Mouse (Mus musculus) neural tube, embryonic 11.5 days (tissue): ENCODE results near the gene Tapt1. TPM values are rescaled to one million over a fixed set of nuclear protein-coding genes. Genes with fewer than 3 reads are reported as not detected.
"Not testable (repeated sequence)": the region's sequence is repeated elsewhere in the genome, so short reads cannot be mapped to it uniquely, and the experiment has no call there.

ENCODE experiments used
- ATAC-seq: fragments of 200-750 bp; cut with Nextera tagmentation; 2 replicates; pipeline ENCODE4 v1.8.0; 2017; ENCODE audit warnings: moderate number of reproducible peaks, mild to moderate bottlenecking, moderate TSS enrichment, moderate library complexity; ENCODE audit not compliant: insufficient read depth, low FRiP score, low TSS enrichment
- DNase-seq: peaks from one replicate; pipeline ENCODE4 v3.0.0-alpha.2; 2015; ENCODE audit warnings: low spot score
- H3K27ac ChIP-seq: fragments of 300-500 bp; sonication (generic); 2 replicates; pipeline ENCODE4 v1.5.1; 2014; ENCODE audit warnings: low read depth, mild to moderate bottlenecking, low read length
- H3K27me3 ChIP-seq: fragments of 300-500 bp; sonication (generic); 2 replicates; pipeline ENCODE4 v1.6.1; 2014; ENCODE audit warnings: mild to moderate bottlenecking, low read length, mixed read lengths; ENCODE audit not compliant: control insufficient read depth, insufficient read depth
- H3K36me3 ChIP-seq: fragments of 300-500 bp; sonication (generic); 2 replicates; pipeline ENCODE4 v1.6.1; 2014; ENCODE audit warnings: mild to moderate bottlenecking, low read length, moderate library complexity, mixed read lengths; ENCODE audit not compliant: control insufficient read depth, insufficient read depth
- H3K4me1 ChIP-seq: fragments of 300-500 bp; sonication (generic); 2 replicates; pipeline ENCODE4 v1.6.1; 2014; ENCODE audit warnings: low read length, mixed read lengths; ENCODE audit not compliant: control insufficient read depth, insufficient read depth
- H3K4me2 ChIP-seq: fragments of 300-500 bp; sonication (generic); 2 replicates; pipeline ENCODE4 v1.6.1; 2014; ENCODE audit warnings: low read depth, mild to moderate bottlenecking, moderate library complexity
- H3K4me3 ChIP-seq: fragments of 300-500 bp; sonication (generic); 2 replicates; pipeline ENCODE4 v1.5.1; 2014; ENCODE audit warnings: low read depth, low read length
- H3K9ac ChIP-seq: fragments of 300-500 bp; sonication (generic); 2 replicates; pipeline ENCODE4 v1.6.1; 2014; ENCODE audit warnings: mild to moderate bottlenecking, low read length
- H3K9me3 ChIP-seq: fragments of 300-500 bp; sonication (generic); 2 replicates; pipeline ENCODE4 v1.6.1; 2016; ENCODE audit warnings: low read length; ENCODE audit not compliant: control insufficient read depth
- WGBS: fragments of 180-500 bp; shearing (Covaris S2); extraction: QIAGEN DNeasy Blood & Tissue Kit; methylation state at CpG from one replicate; pipeline ENCODE4 v1.1.7; 2014; 5-methylcytosine and 5-hydroxymethylcytosine counted together
- polyA plus RNA-seq: library from polyadenylated mRNA; unstranded; fragments of >200 nt; fragmentation: Nextera tagmentation; extraction: Ambion mirVana; gene quantifications from 2 replicates; pipeline ENCODE4 v1.2.1, GENCODE M21; 2014

The Tapt1 gene
- polyA plus RNA-seq, result 31.2 and 35.0 TPM in 2 replicates

DNA sequence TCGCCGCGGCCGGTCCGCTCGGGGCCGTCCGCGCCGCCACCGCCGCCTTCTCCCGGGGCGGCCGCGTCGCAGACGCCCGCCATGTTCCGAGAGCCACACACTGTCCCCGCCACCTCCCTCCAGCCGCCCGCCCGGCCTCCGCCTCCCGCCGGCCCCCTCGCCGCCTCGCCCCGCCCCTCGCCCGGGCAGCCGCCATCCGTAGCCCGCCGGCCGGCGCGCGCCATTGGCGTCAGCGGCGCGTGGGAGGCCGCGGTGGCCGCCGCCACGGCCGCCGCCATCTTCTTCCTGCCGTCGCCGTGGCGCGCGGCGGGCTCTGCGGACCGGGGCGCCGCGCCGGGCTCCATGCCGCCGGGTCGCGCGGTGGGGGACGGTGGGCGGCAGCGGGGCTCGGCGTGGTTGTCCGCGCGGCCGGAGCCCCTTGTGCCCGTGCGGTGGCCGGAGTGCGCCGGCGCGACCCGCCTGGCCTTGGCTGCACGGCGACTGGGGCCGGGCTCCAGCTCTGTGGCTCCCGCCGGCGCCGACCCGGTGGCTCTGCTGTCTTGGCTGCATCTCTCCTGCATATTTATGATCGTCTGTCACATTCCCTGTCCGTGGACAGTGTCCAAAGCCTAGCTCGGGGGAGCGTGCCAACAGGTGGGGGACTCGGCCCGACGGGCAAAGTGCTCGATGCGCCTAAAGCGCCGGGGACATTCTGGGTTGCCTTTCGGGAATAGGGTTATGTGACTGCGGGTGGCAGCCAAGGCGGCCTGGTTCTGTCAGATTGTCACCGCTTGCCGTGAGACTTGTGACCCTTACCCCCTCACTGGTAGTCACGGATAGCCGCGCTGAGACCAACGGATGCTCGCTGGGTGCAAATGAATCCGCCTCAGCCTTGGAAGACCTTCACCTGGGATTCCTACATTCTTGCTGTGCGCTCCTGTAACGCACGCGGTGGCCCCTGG is at the start of gene Tapt1:
Gene Tapt1 (minus strand): TSS at position 106 of the 941 bp plus-strand sequence.
- H3K4me1 ChIP-seq, result peaks cover 13% of the 10 kb centered on the region; the same call in 1 of the 2 replicates
- peak within 1 kb of the TSS; percentile 94 for H3K4me3 ChIP-seq
- peak; percentile 88 for DNase-seq
- H3K27me3 ChIP-seq, result no peaks in the 10 kb centered on the region
- H3K36me3 ChIP-seq, result no peaks in the 10 kb centered on the region
- WGBS, result under 1% methylated on average over 49 of the region's 121 CpGs
- H3K9me3 ChIP-seq, result no peaks in the 10 kb centered on the region
- H3K27ac ChIP-seq, result peak within 1 kb of the TSS; percentile 87
- ATAC-seq, result peak; percentile 96
- peak within 1 kb of the TSS; percentile 74 for H3K4me2 ChIP-seq
- H3K9ac ChIP-seq, result peak within 1 kb of the TSS; percentile 94

DNA sequence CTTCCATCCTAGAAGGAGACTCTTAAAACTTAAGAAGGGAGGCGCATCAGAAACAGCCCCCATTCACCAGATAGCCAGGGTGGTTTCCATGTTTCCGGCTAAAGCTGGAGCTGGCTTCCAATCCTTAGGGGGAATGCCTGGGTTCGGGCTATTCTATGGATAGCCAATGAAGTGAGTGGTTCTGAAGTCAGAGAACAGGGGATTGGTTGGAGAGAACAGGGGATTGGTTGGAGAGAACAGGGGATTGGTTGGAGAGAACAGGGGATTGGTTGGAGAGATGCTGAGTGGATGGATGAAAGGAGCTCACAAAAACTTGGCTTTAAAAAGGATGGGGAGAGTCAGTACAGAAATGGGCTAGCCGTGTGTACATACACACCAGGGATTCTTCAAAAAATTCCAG is 45.1 kb upstream of the Tapt1 start:
- H3K36me3 ChIP-seq, result no peaks in the 10 kb centered on the region
- H3K9ac ChIP-seq, result no peak overlapping the region
- DNase-seq (no peak), ATAC-seq (no peak)
- H3K4me3 ChIP-seq, result no peak overlapping the region
- no peaks in the 10 kb centered on the region for H3K9me3 ChIP-seq
- 86% methylated on average over 4 of the region's 4 CpGs for WGBS
- H3K4me2 ChIP-seq, result no peak overlapping the region
- no peaks in the 10 kb centered on the region for H3K4me1 ChIP-seq
- no peaks in the 10 kb centered on the region for H3K27me3 ChIP-seq
- no peak overlapping the region for H3K27ac ChIP-seq

- H3K27me3 ChIP-seq, DNase-seq, H3K36me3 ChIP-seq, H3K9ac ChIP-seq, H3K27ac ChIP-seq, H3K9me3 ChIP-seq, H3K4me3 ChIP-seq, H3K4me2 ChIP-seq, H3K4me1 ChIP-seq, ATAC-seq: not testable (repeated sequence)
- WGBS, result 65% methylated on average over 2 of the region's 3 CpGs
Observed at GRCm38 (mm10) chr5:44268524-44268923, 42.1 kb upstream of the Tapt1 start.

DNA sequence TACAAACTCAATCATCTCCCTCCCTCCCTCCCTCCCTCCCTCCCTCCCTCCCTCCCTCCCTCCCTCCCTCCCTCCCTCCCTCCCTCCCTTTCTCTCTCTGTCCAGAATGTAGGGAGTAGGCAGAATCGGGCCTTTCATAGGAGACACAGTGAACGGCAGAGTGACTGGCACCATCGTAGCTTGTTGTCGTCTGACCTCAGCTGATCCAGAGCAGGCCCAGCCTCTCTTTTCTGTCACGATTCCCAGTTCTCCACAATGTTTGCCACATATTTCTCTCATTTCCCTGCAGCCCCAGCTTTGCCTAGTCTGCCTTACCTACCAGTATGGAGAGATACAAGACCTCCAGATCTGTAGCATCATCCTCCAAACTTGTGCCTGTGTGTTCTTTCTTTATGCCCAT is 35.3 kb upstream of the Tapt1 start:
- Histone ChIP-seq H3K9ac (no peak overlapping the region), H3K4me3 (no peak overlapping the region), H3K4me1 (no peaks in the 10 kb centered on the region), H3K27ac (no peak overlapping the region), H3K4me2 (no peak overlapping the region), H3K9me3 (no peaks in the 10 kb centered on the region), H3K36me3 (no peaks in the 10 kb centered on the region), H3K27me3 (no peaks in the 10 kb centered on the region)
- DNase-seq, result no peak
- WGBS, result 66% methylated on average over 4 of the region's 5 CpGs
- no peak for ATAC-seq

- Histone ChIP-seq H3K27ac (no peak overlapping the region), H3K4me1 (no peaks in the 10 kb centered on the region), H3K4me3 (no peak overlapping the region), H3K9me3 (no peaks in the 10 kb centered on the region), H3K4me2 (no peak overlapping the region), H3K36me3 (no peaks in the 10 kb centered on the region), H3K9ac (no peak overlapping the region), H3K27me3 (no peaks in the 10 kb centered on the region)
- ATAC-seq (no peak), DNase-seq (no peak)
- WGBS, result 87% methylated on average over 3 of the region's 3 CpGs
Observed at GRCm38 (mm10) chr5:44261172-44261571, 34.7 kb upstream of the Tapt1 start.

GRCm38 (mm10) chr5:44259678-44260077 is 33.3 kb upstream of the Tapt1 start:
- DNase-seq, result no peak
- no peak overlapping the region for H3K4me2 ChIP-seq
- no peaks in the 10 kb centered on the region for H3K36me3 ChIP-seq
- no peak overlapping the region for H3K9ac ChIP-seq
- H3K9me3 ChIP-seq, result no peaks in the 10 kb centered on the region
- no peak overlapping the region for H3K27ac ChIP-seq
- no peak overlapping the region for H3K4me3 ChIP-seq
- no peaks in the 10 kb centered on the region for H3K27me3 ChIP-seq
- ATAC-seq, result no peak
- 80% methylated on average over 3 of the region's 3 CpGs for WGBS
- no peaks in the 10 kb centered on the region for H3K4me1 ChIP-seq

DNA sequence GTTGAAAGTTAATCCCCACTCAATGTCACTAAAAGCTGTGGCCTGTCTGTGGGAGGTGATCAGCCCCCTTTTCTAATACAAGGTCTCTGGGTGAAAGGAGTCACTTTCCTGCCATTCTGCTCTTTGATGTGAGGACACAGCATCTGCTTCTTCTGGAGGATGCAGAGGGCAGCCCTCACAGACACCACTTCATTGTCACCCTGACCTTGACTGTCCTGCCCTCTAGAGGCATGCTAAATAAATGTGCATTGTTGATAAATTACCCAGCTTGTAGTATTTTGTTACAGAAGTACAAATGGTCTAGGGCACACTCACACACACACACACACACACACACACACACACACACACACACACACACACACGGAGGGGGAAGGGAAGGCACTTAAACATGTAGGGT is 31.7 kb upstream of the Tapt1 start:
- Histone ChIP-seq H3K27ac (no peak overlapping the region), H3K4me3 (no peak overlapping the region), H3K9ac (no peak overlapping the region), H3K4me1 (no peaks in the 10 kb centered on the region), H3K9me3 (no peaks in the 10 kb centered on the region), H3K36me3 (no peaks in the 10 kb centered on the region), H3K27me3 (no peaks in the 10 kb centered on the region), H3K4me2 (no peak overlapping the region)
- DNase-seq, result no peak
- WGBS, result 79% methylated on average over 1 of the region's 1 CpGs
- no peak for ATAC-seq

DNA sequence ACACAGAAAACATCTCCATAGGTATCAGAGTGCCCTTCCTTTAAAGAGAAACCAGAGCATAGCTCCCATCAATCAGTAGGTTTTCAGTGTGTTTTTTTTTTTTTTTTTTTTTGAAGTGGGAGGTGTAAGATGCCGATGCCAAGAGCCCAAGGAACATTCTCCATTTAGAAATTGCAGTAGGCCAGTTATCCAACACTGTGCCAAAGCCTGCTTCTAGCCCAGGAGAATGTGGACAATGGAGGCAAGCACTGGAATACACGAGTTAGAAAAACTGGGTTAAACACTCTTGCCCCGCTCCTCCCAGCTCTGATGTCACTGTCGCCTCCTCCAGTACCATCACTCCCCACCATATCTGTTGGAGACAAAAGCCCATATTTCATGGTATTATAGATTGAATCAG is 31.0 kb upstream of the Tapt1 start:
- H3K4me1 ChIP-seq, result no peaks in the 10 kb centered on the region
- 79% methylated on average over 4 of the region's 4 CpGs for WGBS
- H3K36me3 ChIP-seq, result no peaks in the 10 kb centered on the region
- no peak for ATAC-seq
- H3K9ac ChIP-seq, result no peak overlapping the region
- H3K27me3 ChIP-seq, result no peaks in the 10 kb centered on the region
- DNase-seq, result no peak
- no peak overlapping the region for H3K4me3 ChIP-seq
- H3K27ac ChIP-seq, result no peak overlapping the region
- no peak overlapping the region for H3K4me2 ChIP-seq
- no peaks in the 10 kb centered on the region for H3K9me3 ChIP-seq

GRCm38 (mm10) chr5:44256512-44256911 is 30.1 kb upstream of the Tapt1 start:
- Histone ChIP-seq H3K4me1 (no peaks in the 10 kb centered on the region), H3K9ac (no peak overlapping the region), H3K9me3 (no peaks in the 10 kb centered on the region), H3K27ac (no peak overlapping the region), H3K27me3 (no peaks in the 10 kb centered on the region), H3K4me3 (no peak overlapping the region), H3K36me3 (no peaks in the 10 kb centered on the region), H3K4me2 (no peak overlapping the region)
- DNase-seq, result no peak
- no peak for ATAC-seq
- WGBS, result 87% methylated on average over 3 of the region's 3 CpGs
